Mouse (Mus musculus) heart, embryonic 16.5 days (tissue): ENCODE results near the gene Lef1. TPM values are rescaled to one million over a fixed set of nuclear protein-coding genes. Genes with fewer than 3 reads are reported as not detected.

Source experiments
- ATAC-seq: fragments of 200-750 bp; cut with Nextera tagmentation; replicated peaks from 2 replicates; pipeline ENCODE4 v1.8.0; 2017; ENCODE audit warnings: moderate number of reproducible peaks; ENCODE audit not compliant: insufficient read depth, low FRiP score; ENCODE audit errors: extremely low read depth
- H3K27ac ChIP-seq: fragments of 300-500 bp; sonication (generic); 2 replicates; pipeline ENCODE4 v1.5.1; 2014; ENCODE audit warnings: mild to moderate bottlenecking, low read length, control low read depth, moderate library complexity
- H3K27me3 ChIP-seq: fragments of 300-500 bp; sonication (generic); 2 replicates; pipeline ENCODE4 v1.6.1; 2014; ENCODE audit warnings: low read length, mixed read lengths; ENCODE audit not compliant: control insufficient read depth, insufficient read depth
- H3K36me3 ChIP-seq: fragments of 300-500 bp; sonication (generic); 2 replicates; pipeline ENCODE4 v1.6.1; 2014; ENCODE audit not compliant: control insufficient read depth, insufficient read depth
- H3K4me1 ChIP-seq: fragments of 300-500 bp; sonication (generic); 2 replicates; pipeline ENCODE4 v1.6.1; 2014; ENCODE audit warnings: low read length, mixed read lengths; ENCODE audit not compliant: control insufficient read depth, insufficient read depth
- H3K4me2 ChIP-seq: fragments of 300-500 bp; sonication (generic); 2 replicates; pipeline ENCODE4 v1.6.1; 2014; ENCODE audit warnings: low read depth, mild to moderate bottlenecking, control low read depth, low read length
- H3K4me3 ChIP-seq: fragments of 300-500 bp; sonication (generic); 2 replicates; pipeline ENCODE4 v1.5.1; 2014; ENCODE audit warnings: mild to moderate bottlenecking, control low read depth, low read length
- H3K9ac ChIP-seq: fragments of 300-500 bp; sonication (generic); 2 replicates; pipeline ENCODE4 v1.6.1; 2014; ENCODE audit warnings: low read length, control low read depth
- H3K9me3 ChIP-seq: fragments of 300-500 bp; sonication (generic); replicated peaks from 2 replicates; pipeline ENCODE4 v1.6.1; 2016; ENCODE audit warnings: low read length; ENCODE audit not compliant: control insufficient read depth
- WGBS: fragments of 180-500 bp; shearing (Covaris S2); extraction: QIAGEN DNeasy Blood & Tissue Kit; methylation state at CpG from one replicate; pipeline ENCODE4 v1.1.7; 2014; 5-methylcytosine and 5-hydroxymethylcytosine counted together
- polyA plus RNA-seq: library from polyadenylated mRNA; unstranded; fragments of >200 nt; fragmentation: Nextera tagmentation; extraction: Ambion mirVana; gene quantifications from 2 replicates; pipeline ENCODE4 v1.2.1, GENCODE M21; 2015

The Lef1 gene
- polyA plus RNA-seq, 1 experiment from 2014 or later: 38.4 TPM

DNA sequence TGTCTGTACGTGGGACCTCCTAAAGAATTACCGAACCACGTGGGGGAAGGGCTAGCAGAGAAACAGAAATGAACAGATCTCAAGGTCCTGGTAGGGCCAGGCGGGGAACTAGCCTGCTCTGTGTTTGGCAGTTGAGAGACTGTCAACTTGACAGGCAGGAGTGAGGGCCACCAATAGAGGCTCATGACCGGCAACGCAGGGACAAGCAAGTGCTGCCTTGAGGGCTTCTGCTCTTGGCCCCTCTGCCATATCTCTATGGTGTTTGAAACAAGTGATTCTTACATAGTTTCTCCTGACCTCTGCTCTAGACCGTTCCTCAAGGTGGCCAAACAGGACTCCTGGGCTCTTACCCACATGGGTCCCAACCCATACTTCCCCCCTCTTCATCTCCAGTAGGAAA, 141.3 kb downstream of the Lef1 start:
- H3K4me3 ChIP-seq: no peak overlapping the region
- peak; percentile 40; the same call in 1 of the 2 replicates for ATAC-seq
- no peak overlapping the region for H3K4me2 ChIP-seq
- 59% methylated on average over 7 of the region's 7 CpGs for WGBS
- H3K27me3 ChIP-seq: no peaks in the 10 kb centered on the region
- peaks cover 27% of the 10 kb centered on the region for H3K4me1 ChIP-seq
- H3K36me3 ChIP-seq: peaks cover 29% of the 10 kb centered on the region
- H3K9me3 ChIP-seq: peaks cover 3% of the 10 kb centered on the region; the same call in 1 of the 2 replicates
- H3K9ac ChIP-seq: no peak overlapping the region
- peak overlapping the region; percentile 48 for H3K27ac ChIP-seq

DNA sequence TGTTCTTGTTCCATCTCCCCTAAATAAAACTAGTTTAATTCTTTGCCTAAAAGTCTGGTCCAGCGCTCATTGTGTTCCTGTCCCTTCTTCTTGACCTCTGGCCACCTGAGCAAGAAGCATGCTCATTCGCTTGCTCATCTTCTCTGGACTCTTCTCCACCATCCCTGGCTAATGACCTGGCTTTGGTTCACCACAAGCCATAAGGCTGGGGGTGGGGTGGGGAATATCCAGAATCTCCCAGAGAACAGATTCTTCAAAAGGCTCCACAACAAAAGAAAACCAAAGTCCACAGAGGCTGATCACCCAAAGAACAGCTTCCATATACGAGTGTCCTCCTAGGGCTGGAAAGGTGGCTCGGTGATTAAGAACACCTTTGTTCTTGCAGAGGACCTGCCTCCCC, 144.7 kb downstream of the Lef1 start:
- H3K4me1 ChIP-seq: peaks cover 36% of the 10 kb centered on the region
- 93% methylated on average over 4 of the region's 4 CpGs for WGBS
- H3K4me3 ChIP-seq: no peak overlapping the region
- H3K27me3 ChIP-seq: no peaks in the 10 kb centered on the region
- no peak overlapping the region for H3K27ac ChIP-seq
- H3K4me2 ChIP-seq: no peak overlapping the region
- H3K9me3 ChIP-seq: peaks cover 3% of the 10 kb centered on the region; the same call in 1 of the 2 replicates
- no peak for ATAC-seq
- H3K36me3 ChIP-seq: peaks cover 3% of the 10 kb centered on the region
- no peak overlapping the region for H3K9ac ChIP-seq

DNA sequence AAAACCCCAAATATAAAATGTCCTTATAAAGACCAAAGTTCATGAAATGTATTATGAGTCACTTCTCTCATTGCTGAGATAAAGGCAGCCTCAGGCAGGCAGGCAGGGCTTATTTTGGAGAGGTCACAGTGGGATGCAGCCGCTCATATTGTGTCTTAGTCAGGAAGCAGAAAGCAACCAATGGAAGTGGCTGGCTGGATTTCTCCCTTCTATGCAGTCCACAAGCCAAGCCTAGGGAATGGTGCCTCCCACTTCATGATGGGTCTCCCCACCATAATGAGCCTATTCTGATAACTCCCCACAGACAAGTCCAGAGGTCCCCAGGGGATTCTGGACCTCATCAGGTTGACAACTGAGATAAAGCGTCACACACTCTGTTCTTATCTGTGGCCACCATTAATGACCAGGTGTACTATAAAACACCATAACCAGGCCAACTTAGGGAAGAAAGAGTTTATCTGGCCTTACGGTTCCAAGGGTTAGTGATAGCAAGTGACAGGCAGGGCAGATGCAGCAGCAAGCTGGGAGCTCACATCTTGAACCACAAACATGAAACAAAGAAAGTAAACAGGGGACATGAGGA, 145.2 kb downstream of the Lef1 start:
- H3K9me3 ChIP-seq: peaks cover 3% of the 10 kb centered on the region; the same call in 1 of the 2 replicates
- 62% methylated on average over 3 of the region's 3 CpGs for WGBS
- H3K4me1 ChIP-seq: peaks cover 36% of the 10 kb centered on the region

DNA sequence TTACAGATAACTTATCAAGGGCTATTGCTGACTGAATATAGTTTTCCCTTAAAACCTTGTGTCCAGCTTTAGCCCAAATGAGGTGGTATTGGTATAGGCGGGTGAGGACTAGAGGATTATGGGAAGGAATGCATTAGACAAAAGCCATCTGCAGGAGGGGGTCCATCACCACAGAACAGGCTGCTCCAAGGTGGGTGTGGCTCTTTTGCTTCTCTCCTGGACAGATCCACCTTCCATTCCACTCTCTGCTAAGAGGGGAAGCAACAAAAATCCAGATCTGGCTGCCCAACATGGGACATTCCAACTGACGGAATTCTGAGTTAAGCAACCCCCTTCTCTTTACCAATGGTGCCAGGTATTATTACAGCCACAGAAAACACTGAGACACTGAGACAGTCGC, 148.7 kb downstream of the Lef1 start:
- H3K4me3 ChIP-seq: no peak overlapping the region
- no peaks in the 10 kb centered on the region for H3K27me3 ChIP-seq
- peaks cover 14% of the 10 kb centered on the region for H3K4me1 ChIP-seq
- H3K9ac ChIP-seq: no peak overlapping the region
- H3K27ac ChIP-seq: no peak overlapping the region
- H3K36me3 ChIP-seq: peaks cover 14% of the 10 kb centered on the region
- ATAC-seq: no peak
- 76% methylated on average over 3 of the region's 3 CpGs for WGBS
- peaks cover 5% of the 10 kb centered on the region; the same call in 1 of the 2 replicates for H3K9me3 ChIP-seq
- H3K4me2 ChIP-seq: no peak overlapping the region

More for the DNA sequence above, 145.2 kb downstream of the Lef1 start:
- no peak for ATAC-seq
- Histone ChIP-seq H3K4me2 (no peak overlapping the region), H3K4me3 (no peak overlapping the region), H3K9ac (no peak overlapping the region), H3K27me3 (no peaks in the 10 kb centered on the region), H3K36me3 (peaks cover 3% of the 10 kb centered on the region), H3K27ac (no peak overlapping the region)

DNA sequence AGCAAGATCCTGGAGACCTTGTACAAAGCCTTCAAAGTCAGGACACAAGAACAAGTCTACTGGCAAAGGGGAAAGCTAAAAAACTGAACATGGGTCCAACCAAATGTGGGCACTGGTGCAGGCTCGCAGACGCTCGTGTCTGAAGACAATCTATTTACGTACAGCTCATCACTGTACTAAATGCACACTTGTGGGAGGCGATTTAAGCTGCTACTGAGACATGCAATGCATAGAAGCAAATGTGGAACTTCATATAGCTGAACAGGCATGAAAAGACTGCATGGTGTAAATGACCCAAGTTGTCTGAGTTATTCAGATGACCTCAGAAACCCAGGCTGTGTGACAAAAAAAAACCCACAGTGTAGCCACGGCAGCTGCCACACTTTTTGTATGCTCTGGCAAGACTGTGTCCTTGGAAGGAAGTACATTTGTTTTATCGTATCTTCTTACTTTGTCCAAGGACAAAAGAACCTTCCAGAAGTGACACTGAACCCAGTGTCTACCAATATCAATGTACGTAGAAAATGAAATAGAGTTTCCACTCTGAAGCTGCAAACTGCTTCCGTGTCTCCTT, 149.2 kb downstream of the Lef1 start:
- no peak overlapping the region for H3K9ac ChIP-seq
- no peak overlapping the region for H3K4me2 ChIP-seq
- 64% methylated on average over 9 of the region's 9 CpGs for WGBS
- no peak overlapping the region for H3K4me3 ChIP-seq
- peaks cover 5% of the 10 kb centered on the region; the same call in 1 of the 2 replicates for H3K9me3 ChIP-seq
- peaks cover 14% of the 10 kb centered on the region for H3K4me1 ChIP-seq
- no peak overlapping the region; the same call in 1 of the 2 replicates for H3K27ac ChIP-seq
- peaks cover 14% of the 10 kb centered on the region for H3K36me3 ChIP-seq
- H3K27me3 ChIP-seq: no peaks in the 10 kb centered on the region
- no peak for ATAC-seq

DNA sequence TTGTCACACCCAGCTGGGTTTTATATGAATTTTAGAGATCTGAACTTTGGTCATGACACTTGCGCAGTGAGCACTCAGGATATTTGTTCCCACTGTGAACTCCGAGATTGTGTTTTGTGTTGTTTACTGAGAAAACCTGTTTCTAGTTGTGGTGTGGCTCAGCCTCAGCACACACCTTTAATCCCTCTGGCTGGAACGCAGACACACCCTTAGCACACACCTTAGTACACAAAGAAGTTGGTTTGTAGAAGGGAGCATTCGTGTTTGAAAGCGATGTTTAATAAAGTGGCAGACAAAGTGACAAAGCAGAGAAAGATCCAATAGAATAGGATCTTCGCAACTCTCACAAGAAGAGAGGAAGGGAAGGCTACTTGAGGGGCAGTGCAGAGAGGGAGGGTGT, 150.1 kb downstream of the Lef1 start:
- Histone ChIP-seq H3K9me3 (peaks cover 5% of the 10 kb centered on the region; the same call in 1 of the 2 replicates), H3K4me3 (no peak overlapping the region), H3K4me1 (peaks cover 20% of the 10 kb centered on the region), H3K9ac (no peak overlapping the region), H3K27ac (no peak overlapping the region), H3K4me2 (no peak overlapping the region), H3K36me3 (peaks cover 14% of the 10 kb centered on the region), H3K27me3 (no peaks in the 10 kb centered on the region)
- WGBS: 93% methylated on average over 6 of the region's 6 CpGs
- ATAC-seq: no peak

DNA sequence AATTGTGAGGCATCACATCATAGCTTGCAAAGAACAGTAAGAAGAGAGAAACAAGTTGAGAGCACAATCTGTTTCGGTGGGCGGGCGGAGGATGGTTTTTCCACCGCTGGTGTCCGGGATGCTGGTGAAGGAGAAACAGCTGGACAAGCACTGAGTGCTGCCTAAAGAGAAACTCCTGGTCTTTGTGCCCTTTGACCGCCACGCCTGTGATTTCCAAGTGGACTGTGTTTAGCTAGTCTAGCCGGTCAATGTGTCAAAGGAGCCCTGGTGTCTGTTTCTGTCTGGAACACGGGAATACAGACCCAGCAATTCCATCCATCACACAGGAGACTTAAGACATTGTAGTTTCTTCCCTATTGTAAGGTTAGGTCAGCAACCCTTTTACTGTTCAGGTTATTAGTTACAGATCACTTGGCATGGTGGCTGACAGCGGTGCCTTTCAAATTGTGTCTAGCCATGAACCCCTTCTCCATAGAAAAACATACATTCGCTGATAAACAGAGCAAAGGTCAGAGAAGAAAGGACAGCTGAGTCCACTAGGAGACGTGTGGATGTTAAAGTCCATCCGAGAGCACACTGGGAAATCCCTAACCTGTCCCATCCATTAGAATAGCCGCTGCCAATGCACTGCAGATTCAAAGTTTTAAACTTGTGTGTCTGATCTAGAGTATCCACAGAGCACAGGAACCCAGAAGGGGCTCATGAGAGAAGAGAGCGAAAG, 153.7 kb downstream of the Lef1 start:
- Histone ChIP-seq H3K4me2 (no peak overlapping the region), H3K27me3 (no peaks in the 10 kb centered on the region), H3K27ac (no peak overlapping the region), H3K9me3 (peaks cover 5% of the 10 kb centered on the region; the same call in 1 of the 2 replicates), H3K9ac (no peak overlapping the region), H3K36me3 (peaks cover 20% of the 10 kb centered on the region), H3K4me3 (no peak overlapping the region), H3K4me1 (peaks cover 35% of the 10 kb centered on the region)
- no peak for ATAC-seq
- 85% methylated on average over 15 of the region's 15 CpGs for WGBS

DNA sequence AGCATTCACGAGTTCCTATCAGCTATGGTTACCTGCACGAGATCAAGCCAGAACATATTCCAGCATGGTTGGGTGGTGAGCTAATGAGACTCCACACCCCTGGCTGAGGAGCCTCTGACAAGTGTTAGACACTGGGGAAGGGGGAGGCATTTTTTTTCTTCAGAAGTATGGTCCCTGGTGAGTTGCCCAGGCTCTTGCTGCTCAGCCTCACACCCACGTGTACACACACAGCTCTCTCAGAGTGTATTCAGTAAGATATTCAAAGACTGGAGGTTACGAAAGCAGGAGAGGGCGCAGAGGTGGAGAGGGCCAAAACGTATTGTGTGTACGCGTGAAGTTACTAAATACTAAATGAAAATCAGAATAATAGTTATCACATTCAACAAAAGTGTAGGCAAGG, 155.2 kb downstream of the Lef1 start:
- H3K9me3 ChIP-seq: peaks cover 5% of the 10 kb centered on the region; the same call in 1 of the 2 replicates
- H3K27me3 ChIP-seq: no peaks in the 10 kb centered on the region
- WGBS: 68% methylated on average over 8 of the region's 8 CpGs
- H3K36me3 ChIP-seq: peaks cover 20% of the 10 kb centered on the region
- ATAC-seq: no peak
- no peak overlapping the region for H3K4me2 ChIP-seq
- H3K27ac ChIP-seq: peak overlapping the region; percentile 58
- no peak overlapping the region for H3K4me3 ChIP-seq
- H3K9ac ChIP-seq: no peak overlapping the region
- peaks cover 38% of the 10 kb centered on the region for H3K4me1 ChIP-seq
